Mouse (Mus musculus): ENCODE results near the gene Mettl27. TPM values are rescaled to one million over a fixed set of nuclear protein-coding genes. Genes with fewer than 3 reads are reported as not detected.

Gene Mettl27
- total RNA-seq (2014; rRNA removed) = 8.1 and 10.9 TPM in 2 replicates
- 8.5 and 11.0 TPM in 2 replicates for polyA plus RNA-seq (2015; fragmentation: Nextera tagmentation; extraction: Ambion mirVana)

- Histone ChIP-seq H3K9me3 (ENCODE audit: low read length) (no peaks in the 10 kb centered on the region), H3K4me1 (ENCODE audit: insufficient read depth, low read length) (0 out of 2 replicates have a peak, but pooled peaks cover 3% of the 10 kb centered on the region), H3K4me3 (ENCODE audit: low read length) (peak within 1 kb of the TSS; percentile 74), H3K27ac (peak within 1 kb of the TSS; percentile 20; the same call in 1 of the 2 replicates), H3K27me3 (ENCODE audit: insufficient read depth, low read length) (no peaks in the 10 kb centered on the region), H3K4me2 (ENCODE audit: low read depth, low read length) (peak within 1 kb of the TSS; percentile 100), H3K9ac (replicated peaks; ENCODE audit: low read length) (peak within 1 kb of the TSS; percentile 68), H3K36me3 (ENCODE audit: insufficient read depth, low read length) (no peaks in the 10 kb centered on the region)
- WGBS = under 1% methylated on average over 41 of the region's 41 CpGs
- ATAC-seq = peak; percentile 97
- no peak for TF ChIP-seq CTCF (IDR thresholded peaks at IDR 0.05; ENCODE audit: low read depth)
- peak; percentile 92 for DNase-seq (ENCODE audit: low spot score)
These were observed at the start of gene Mettl27 for GRCm38 (mm10) chr5:134932179-134932902. Mettl27 (plus strand) TSS chr5:134932368.

GRCm38 (mm10) chr5:134883077-134883476 is 49.1 kb upstream of the Mettl27 start:
- Histone ChIP-seq H3K27me3 (ENCODE audit: insufficient read depth, low read length) (no peaks in the 10 kb centered on the region), H3K4me2 (ENCODE audit: low read depth, low read length) (no peak overlapping the region), H3K27ac (no peak overlapping the region; the same call in 1 of the 2 replicates), H3K4me1 (ENCODE audit: insufficient read depth, low read length) (no peaks in the 10 kb centered on the region), H3K4me3 (ENCODE audit: low read length) (no peak overlapping the region), H3K9me3 (ENCODE audit: low read length) (0 out of 2 replicates have a peak, but pooled peaks cover 3% of the 10 kb centered on the region), H3K36me3 (ENCODE audit: insufficient read depth, low read length) (no peaks in the 10 kb centered on the region), H3K9ac (replicated peaks; ENCODE audit: low read length) (no peak overlapping the region)
- WGBS = 24% methylated on average over 2 of the region's 3 CpGs
- no peak for ATAC-seq
- DNase-seq (ENCODE audit: low spot score) = peak; percentile 34
- no peak for TF ChIP-seq CTCF (IDR thresholded peaks at IDR 0.05; ENCODE audit: low read depth)

- no peak for DNase-seq (ENCODE audit: low spot score)
- Histone ChIP-seq H3K4me1 (ENCODE audit: insufficient read depth, low read length) (no peaks in the 10 kb centered on the region), H3K4me2 (ENCODE audit: low read depth, low read length) (no peak overlapping the region), H3K36me3 (ENCODE audit: insufficient read depth, low read length) (no peaks in the 10 kb centered on the region), H3K27me3 (ENCODE audit: insufficient read depth, low read length) (no peaks in the 10 kb centered on the region), H3K27ac (no peak overlapping the region), H3K4me3 (ENCODE audit: low read length) (no peak overlapping the region), H3K9me3 (ENCODE audit: low read length) (no peaks in the 10 kb centered on the region), H3K9ac (replicated peaks; ENCODE audit: low read length) (no peak overlapping the region)
- no peak for TF ChIP-seq CTCF (IDR thresholded peaks at IDR 0.05; ENCODE audit: low read depth)
- ATAC-seq = no peak
- 46% methylated on average over 18 of the region's 18 CpGs for WGBS
These were observed 44.5 kb upstream of the Mettl27 start for GRCm38 (mm10) chr5:134887447-134888335.

GRCm38 (mm10) chr5:134888505-134888904 is 43.7 kb upstream of the Mettl27 start:
- 82% methylated on average over 7 of the region's 7 CpGs for WGBS
- DNase-seq (ENCODE audit: low spot score) = no peak
- ATAC-seq = no peak
- Histone ChIP-seq H3K36me3 (ENCODE audit: insufficient read depth, low read length) (no peaks in the 10 kb centered on the region), H3K27me3 (ENCODE audit: insufficient read depth, low read length) (no peaks in the 10 kb centered on the region), H3K27ac (no peak overlapping the region), H3K4me3 (ENCODE audit: low read length) (no peak overlapping the region), H3K4me1 (ENCODE audit: insufficient read depth, low read length) (no peaks in the 10 kb centered on the region), H3K4me2 (ENCODE audit: low read depth, low read length) (no peak overlapping the region), H3K9me3 (ENCODE audit: low read length) (no peaks in the 10 kb centered on the region), H3K9ac (replicated peaks; ENCODE audit: low read length) (no peak overlapping the region)
- TF ChIP-seq CTCF (IDR thresholded peaks at IDR 0.05; ENCODE audit: low read depth) = no peak

- Histone ChIP-seq H3K36me3 (ENCODE audit: insufficient read depth, low read length) (no peaks in the 10 kb centered on the region), H3K9ac (replicated peaks; ENCODE audit: low read length) (no peak overlapping the region), H3K27ac (no peak overlapping the region), H3K9me3 (ENCODE audit: low read length) (no peaks in the 10 kb centered on the region), H3K4me1 (ENCODE audit: insufficient read depth, low read length) (no peaks in the 10 kb centered on the region), H3K4me2 (ENCODE audit: low read depth, low read length) (no peak overlapping the region), H3K4me3 (ENCODE audit: low read length) (no peak overlapping the region), H3K27me3 (ENCODE audit: insufficient read depth, low read length) (no peaks in the 10 kb centered on the region)
- ATAC-seq = no peak
- 74% methylated on average over 6 of the region's 6 CpGs for WGBS
- no peak for DNase-seq (ENCODE audit: low spot score)
- no peak for TF ChIP-seq CTCF (IDR thresholded peaks at IDR 0.05; ENCODE audit: low read depth)
These were observed 41.5 kb upstream of the Mettl27 start for GRCm38 (mm10) chr5:134890601-134891054.

GRCm38 (mm10) chr5:134891552-134891951 is 40.6 kb upstream of the Mettl27 start:
- Histone ChIP-seq H3K27me3 (ENCODE audit: insufficient read depth, low read length) (no peaks in the 10 kb centered on the region), H3K9ac (replicated peaks; ENCODE audit: low read length) (no peak overlapping the region), H3K4me1 (ENCODE audit: insufficient read depth, low read length) (no peaks in the 10 kb centered on the region), H3K4me3 (ENCODE audit: low read length) (no peak overlapping the region), H3K4me2 (ENCODE audit: low read depth, low read length) (no peak overlapping the region), H3K36me3 (ENCODE audit: insufficient read depth, low read length) (no peaks in the 10 kb centered on the region), H3K9me3 (ENCODE audit: low read length) (no peaks in the 10 kb centered on the region), H3K27ac (no peak overlapping the region)
- 51% methylated on average over 8 of the region's 8 CpGs for WGBS
- DNase-seq (ENCODE audit: low spot score) (no peak), ATAC-seq (no peak)
- TF ChIP-seq CTCF (IDR thresholded peaks at IDR 0.05; ENCODE audit: low read depth) = no peak

All from hindbrain, postnatal 0 days (tissue).